Mouse (Mus musculus) CH12.LX (cell line): ENCODE results near the gene Ddo. TPM values are rescaled to one million over a fixed set of nuclear protein-coding genes. Genes with fewer than 3 reads are reported as not detected.

Experiments
- DNase-seq: peaks from one replicate; pipeline ENCODE4 v3.0.0-alpha.2; 2013; ENCODE audit errors: extremely low read depth
- H3K27ac ChIP-seq: 2 replicates; pipeline ENCODE4 v1.5.1; 2012; ENCODE audit warnings: low read depth, mild to moderate bottlenecking, control low read depth, moderate library complexity; ENCODE audit not compliant: insufficient read depth
- H3K27me3 ChIP-seq: replicated peaks from 2 replicates; pipeline ENCODE3; 2012; ENCODE audit warnings: inconsistent platforms
- H3K36me3 ChIP-seq, 2 experiments: replicated peaks in 1 of 2; 2 replicates each; pipeline versions ENCODE3 to v1.6.1; 2012; ENCODE audit warnings: inconsistent platforms in 1 of 2, low read length in 1 of 2, mild to moderate bottlenecking in 1 of 2, mixed read lengths in 1 of 2, moderate library complexity in 1 of 2; ENCODE audit not compliant: control insufficient read depth in 1 of 2, insufficient read depth in 1 of 2
- H3K4me1 ChIP-seq, 2 experiments: 2 replicates each; pipeline ENCODE4 v1.6.1; 2012; ENCODE audit warnings: inconsistent platforms in 1 of 2, moderate library complexity in 1 of 2; ENCODE audit not compliant: insufficient read depth in 2 of 2, control insufficient read depth in 1 of 2
- H3K4me2 ChIP-seq: 2 replicates; pipeline ENCODE4 v1.6.1; 2012; ENCODE audit warnings: low read depth, mild to moderate bottlenecking, control low read depth; ENCODE audit not compliant: poor library complexity, insufficient read depth, severe bottlenecking
- H3K4me3 ChIP-seq, 3 experiments: fragments of 150-350 bp in 1 of 3; sonication (generic) in 1 of 3; replicated peaks in 1 of 3; 2 replicates each; pipeline versions ENCODE3 to v1.5.1; 2011 to 2012; ENCODE audit warnings: low read depth in 2 of 3, low read length in 2 of 3, mild to moderate bottlenecking in 2 of 3, moderate library complexity in 2 of 3, control low read depth in 1 of 3, improper control_type of control experiment in 1 of 3, inconsistent platforms in 1 of 3, mixed read lengths in 1 of 3; ENCODE audit not compliant: poor library complexity in 1 of 3
- H3K79me2 ChIP-seq: replicated peaks from 2 replicates; pipeline ENCODE4 v1.6.1; 2012; ENCODE audit warnings: mild to moderate bottlenecking, moderate library complexity; ENCODE audit not compliant: control insufficient read depth, poor library complexity, insufficient read depth, severe bottlenecking; ENCODE audit errors: extremely low read depth
- H3K9ac ChIP-seq: 2 replicates; pipeline ENCODE4 v1.6.1; 2012; ENCODE audit warnings: low read depth, mild to moderate bottlenecking, control low read depth, moderate library complexity; ENCODE audit not compliant: insufficient read depth
- H3K9me3 ChIP-seq: replicated peaks from 2 replicates; pipeline ENCODE3; 2012; ENCODE audit warnings: low read length, inconsistent platforms, mixed read lengths
- E2F4 ChIP-seq: IDR thresholded peaks from 2 replicates; pipeline ENCODE4 v1.6.1; 2011; ENCODE audit warnings: low read depth, low read length, improper control_type of control experiment; ENCODE audit not compliant: insufficient replicate concordance
- ETS1 ChIP-seq: conservative IDR thresholded peaks from 2 replicates; pipeline ENCODE4 v1.6.1; 2012; ENCODE audit warnings: low read depth, mild to moderate bottlenecking, inconsistent platforms, low read length, improper control_type of control experiment, moderate library complexity
- GABPA ChIP-seq: IDR thresholded peaks from 2 replicates; pipeline ENCODE4 v1.6.1; 2012; ENCODE audit warnings: low read depth, low read length, improper control_type of control experiment, inconsistent platforms; ENCODE audit not compliant: insufficient replicate concordance
- MYC ChIP-seq: IDR thresholded peaks from 2 replicates; pipeline ENCODE4 v1.6.1; 2011; ENCODE audit warnings: low read depth, mild to moderate bottlenecking, improper control_type of control experiment, low read length
- NELFE ChIP-seq: IDR thresholded peaks from 2 replicates; pipeline ENCODE4 v1.6.1; 2011; ENCODE audit warnings: low read depth, low read length, improper control_type of control experiment
- NRF1 ChIP-seq: IDR thresholded peaks from 2 replicates; pipeline ENCODE4 v1.6.1; 2014; ENCODE audit warnings: low read depth, mild to moderate bottlenecking, inconsistent platforms, low read length, improper control_type of control experiment, moderate library complexity
- POLR2AphosphoS2 ChIP-seq: IDR thresholded peaks from 2 replicates; pipeline ENCODE4 v1.6.1; 2011; ENCODE audit warnings: low read depth, low read length, improper control_type of control experiment
- SMC3 ChIP-seq: IDR thresholded peaks from 2 replicates; pipeline ENCODE4 v1.6.1; 2011; ENCODE audit warnings: low read depth, low read length, improper control_type of control experiment
- TCF12 ChIP-seq: IDR thresholded peaks from 2 replicates; pipeline ENCODE4 v1.6.1; 2014; ENCODE audit warnings: low read depth, mild to moderate bottlenecking, inconsistent platforms, low read length, improper control_type of control experiment
- UBTF ChIP-seq: IDR thresholded peaks from 2 replicates; pipeline ENCODE4 v1.6.1; 2012; ENCODE audit warnings: low read depth, mild to moderate bottlenecking, inconsistent platforms, low read length, improper control_type of control experiment, moderate library complexity
- USF1 ChIP-seq: IDR thresholded peaks from 2 replicates; pipeline ENCODE4 v1.6.1; 2014; ENCODE audit warnings: low read depth, mild to moderate bottlenecking, inconsistent platforms, low read length, improper control_type of control experiment
- ZC3H11A ChIP-seq: IDR thresholded peaks from 2 replicates; pipeline ENCODE4 v1.6.1; 2012; ENCODE audit warnings: low read depth, mild to moderate bottlenecking, inconsistent platforms, low read length, improper control_type of control experiment
- ZKSCAN1 ChIP-seq: IDR thresholded peaks from 2 replicates; pipeline ENCODE4 v1.6.1; 2012; ENCODE audit warnings: low read depth, inconsistent platforms, low read length, improper control_type of control experiment, borderline replicate concordance
- ZMIZ1 ChIP-seq: IDR thresholded peaks from 2 replicates; pipeline ENCODE4 v1.6.1; 2012; ENCODE audit warnings: low read depth, mild to moderate bottlenecking, inconsistent platforms, low read length, improper control_type of control experiment
- dilution Hi-C: fragments of 300-500 bp; cut with MboI; formaldehyde crosslinking; loops from 2 replicates; pipeline ENCODE4 v1.14.3; 2020; ENCODE audit warnings: low sequenced_read_pairs; ENCODE audit not compliant: extremely low pct_unique_long_range_greater_than_20kb, extremely low pct_ligation_motif_present
- in situ Hi-C: fragments of 300-500 bp; cut with MboI; formaldehyde crosslinking; loops from 3 replicates; pipeline ENCODE4 v1.14.3; 2019; ENCODE audit warnings: low sequenced_read_pairs, low pct_ligation_motif_present, low pct_unique_long_range_greater_than_20kb, mixed read lengths
- polyA plus RNA-seq: library from polyadenylated mRNA; unstranded; fragments of >175 nt; gene quantifications from 2 replicates; pipeline ENCODE4 v1.2.1, GENCODE M21; 2012; ENCODE audit warnings: low read depth; ENCODE audit not compliant: insufficient read length
- total RNA-seq, 2 experiments: library from RNA; depleted of rRNA; stranded (reverse); fragments of 300-350 nt in 1 of 2; fragments of >200 nt in 1 of 2; gene quantifications; 2 replicates each; pipeline ENCODE4 v1.2.3; 2012 to 2014

Ddo gene
- total and polyA plus RNA-seq, 3 experiments: not detected

DNA sequence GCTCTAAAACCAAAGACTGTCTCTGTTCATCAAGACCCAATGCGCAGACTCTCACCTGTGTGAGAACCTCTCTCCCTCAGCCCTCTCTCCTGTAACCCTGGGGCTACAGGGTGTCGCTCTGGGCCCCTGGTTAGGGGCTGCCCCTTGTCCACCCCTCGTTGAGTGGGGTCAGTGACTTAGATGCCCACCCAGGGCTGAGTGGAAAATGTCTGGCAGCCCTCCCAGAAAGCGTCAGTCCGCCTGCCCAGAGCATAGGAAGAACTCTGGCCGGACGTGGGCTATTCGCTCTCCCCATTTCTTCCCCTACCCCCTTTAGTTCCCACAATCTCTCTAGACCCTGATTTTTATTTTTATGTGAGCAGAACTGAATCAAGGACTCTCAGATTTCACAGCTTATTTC lies 86.5 kb downstream of the Ddo start:
- DNase-seq: no peak
- H3K4me3 ChIP-seq: no peak overlapping the region
- dilution Hi-C loops: no loop called here
- TF ChIP-seq E2F4 (no peak), TCF12 (no peak)
- TF ChIP-seq, all 38 proteins: peak for 0
- no peak overlapping the region for H3K4me2 ChIP-seq
- H3K27me3 ChIP-seq: no peaks in the 10 kb centered on the region
- H3K9ac ChIP-seq: no peak overlapping the region
- no peaks in the 10 kb centered on the region for H3K9me3 ChIP-seq
- no peaks in the 10 kb centered on the region for H3K36me3 ChIP-seq
- H3K79me2 ChIP-seq: no peaks in the 10 kb centered on the region
- H3K27ac ChIP-seq: no peak overlapping the region
- H3K4me1 ChIP-seq: peaks cover 11 to 19% of the 10 kb centered on the region in 2 experiments
- in situ Hi-C loops: no loop called here

DNA sequence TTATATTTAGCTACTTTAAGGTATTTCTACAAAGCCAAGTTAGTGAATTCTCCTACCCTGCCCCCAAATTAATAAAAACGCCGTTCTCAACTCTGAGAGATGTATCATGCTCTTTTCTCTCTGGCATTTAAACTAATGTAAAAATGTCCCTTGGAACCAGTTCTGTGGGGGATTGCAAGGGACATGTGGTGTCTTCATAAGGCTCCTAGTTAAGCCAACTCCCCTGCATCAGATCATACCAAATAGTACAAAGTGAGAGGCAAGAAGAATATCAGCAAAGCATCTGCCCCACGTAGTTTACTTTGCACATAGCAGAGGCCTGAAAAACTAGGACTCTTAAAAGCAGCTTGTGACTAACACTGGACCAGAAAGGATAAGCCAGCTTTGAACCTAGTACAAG lies 86.9 kb downstream of the Ddo start:
- no peaks in the 10 kb centered on the region for H3K36me3 ChIP-seq
- in situ Hi-C loops (no loop called here), dilution Hi-C loops (no loop called here)

DNA sequence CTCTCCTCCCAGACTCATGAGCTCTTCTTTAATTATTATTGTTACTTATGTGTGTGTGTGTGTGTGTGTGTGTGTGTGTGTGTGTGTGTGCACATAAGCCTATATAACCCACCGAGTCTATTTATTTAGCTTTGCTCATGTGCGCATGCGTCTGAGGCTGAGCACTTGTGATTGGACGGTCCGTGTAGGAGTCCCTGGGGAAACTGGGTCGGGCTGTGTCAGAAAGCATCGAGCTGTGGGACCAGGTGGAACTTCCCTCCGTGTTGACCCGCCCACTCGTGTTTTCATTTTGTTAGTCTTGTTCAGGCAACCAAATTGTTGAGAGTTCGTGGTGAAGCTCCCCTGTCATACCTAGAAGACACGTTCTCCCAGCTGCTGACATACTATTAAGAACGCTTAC lies 88.6 kb downstream of the Ddo start:
- peaks cover 3 to 10% of the 10 kb centered on the region in 2 experiments for H3K4me1 ChIP-seq
- no peak overlapping the region for H3K27ac ChIP-seq
- H3K9ac ChIP-seq: no peak overlapping the region
- TF ChIP-seq NRF1 (peak; percentile 72), ETS1 (no peak), UBTF (no peak), TCF12 (no peak)
- H3K4me3 ChIP-seq: no peak overlapping the region
- no peak overlapping the region for H3K4me2 ChIP-seq
- H3K79me2 ChIP-seq: no peaks in the 10 kb centered on the region
- no peaks in the 10 kb centered on the region for H3K27me3 ChIP-seq
- H3K36me3 ChIP-seq: no peaks in the 10 kb centered on the region
- in situ Hi-C loops: no loop called here
- H3K9me3 ChIP-seq: no peaks in the 10 kb centered on the region
- dilution Hi-C loops: no loop called here
- peak; percentile 22 for DNase-seq

More for the DNA sequence above, 86.9 kb downstream of the Ddo start:
- TF ChIP-seq ZC3H11A: no peak
- Histone ChIP-seq H3K4me3 (no peak overlapping the region), H3K4me1 (peaks cover 11 to 19% of the 10 kb centered on the region in 2 experiments), H3K9ac (no peak overlapping the region), H3K27ac (no peak overlapping the region), H3K9me3 (no peaks in the 10 kb centered on the region), H3K4me2 (no peak overlapping the region), H3K79me2 (no peaks in the 10 kb centered on the region), H3K27me3 (no peaks in the 10 kb centered on the region)
- no peak for DNase-seq

DNA sequence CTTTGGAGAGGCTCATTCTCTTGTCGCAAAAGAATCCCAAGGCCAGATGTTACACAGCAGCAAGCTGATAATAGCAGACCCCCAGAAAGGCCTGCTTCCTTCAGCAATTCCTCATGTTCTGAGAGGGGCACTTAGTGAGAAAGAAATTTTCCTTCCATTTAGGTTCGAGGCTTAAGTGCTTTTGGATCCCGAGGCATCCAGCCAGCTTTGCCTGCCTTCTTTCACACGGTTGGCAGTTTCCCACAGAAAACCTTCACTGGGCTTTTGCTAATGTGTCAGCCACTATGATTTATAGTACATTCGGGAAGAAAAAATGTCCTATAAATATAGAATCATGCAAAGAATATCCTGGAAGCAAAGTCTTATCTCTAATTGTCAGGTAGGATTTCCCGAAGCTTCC lies 89.3 kb downstream of the Ddo start:
- H3K4me2 ChIP-seq: no peak overlapping the region
- no peak for DNase-seq
- peaks cover 0 to 3% of the 10 kb centered on the region in 2 experiments; a peak in 2 of 4 replicates for H3K4me1 ChIP-seq
- dilution Hi-C loops: no loop called here
- no peak overlapping the region for H3K27ac ChIP-seq
- H3K9me3 ChIP-seq: no peaks in the 10 kb centered on the region
- no peak overlapping the region for H3K9ac ChIP-seq
- in situ Hi-C loops: no loop called here
- TF ChIP-seq POLR2AphosphoS2 (no peak), SMC3 (no peak), NELFE (no peak), MYC (no peak), USF1 (no peak), ZKSCAN1 (no peak), ZMIZ1 (no peak), GABPA (no peak)
- no peaks in the 10 kb centered on the region for H3K36me3 ChIP-seq
- H3K4me3 ChIP-seq: no peak overlapping the region
- H3K79me2 ChIP-seq: no peaks in the 10 kb centered on the region
- no peaks in the 10 kb centered on the region for H3K27me3 ChIP-seq
